Mouse (Mus musculus) intestine, embryonic 14.5 days (tissue): ENCODE results near the gene Apbb1. TPM values are rescaled to one million over a fixed set of nuclear protein-coding genes. Genes with fewer than 3 reads are reported as not detected.

ENCODE experiments used
- polyA plus RNA-seq: library from polyadenylated mRNA; unstranded; fragments of >200 nt; fragmentation: Nextera tagmentation; extraction: Ambion mirVana; gene quantifications from 2 replicates; pipeline ENCODE4 v1.2.1, GENCODE M21; 2014

Gene Apbb1
- polyA plus RNA-seq, 1 experiment from 2014 or later: 45.1 TPM

Other genes starting within 250 kb of the Apbb1 start
- gene Olfr690, start 247.5 kb downstream of the Apbb1 start, polyA plus RNA-seq: not detected in 2 replicates
- not detected in 2 replicates for gene Olfr691, start 239.4 kb downstream of the Apbb1 start, polyA plus RNA-seq
- not detected in 2 replicates for gene Olfr692, start 213.4 kb downstream of the Apbb1 start, polyA plus RNA-seq
- not detected in 2 replicates for gene Gm5901, start 206.6 kb downstream of the Apbb1 start, polyA plus RNA-seq
- gene Fam160a2, start 181.6 kb downstream of the Apbb1 start, polyA plus RNA-seq: 41.7 and 45.6 TPM in 2 replicates
- gene Cnga4, start 177.1 kb downstream of the Apbb1 start, polyA plus RNA-seq: not detected in 2 replicates
- gene Cckbr, start 155.9 kb downstream of the Apbb1 start, polyA plus RNA-seq: 0.11 and 0.34 TPM in 2 replicates
- gene Cavin3, start 99.4 kb downstream of the Apbb1 start, polyA plus RNA-seq: 96.0 and 96.7 TPM in 2 replicates
- 36.1 and 37.5 TPM in 2 replicates for gene Smpd1, start 27.3 kb downstream of the Apbb1 start, polyA plus RNA-seq
- 0.46 and 0.65 TPM in 2 replicates for gene Hpx, start 18.5 kb upstream of the Apbb1 start, polyA plus RNA-seq
- 25.0 and 27.2 TPM in 2 replicates for gene Trim3, start 51.9 kb upstream of the Apbb1 start, polyA plus RNA-seq
- gene Timm10b, start 58.4 kb upstream of the Apbb1 start, polyA plus RNA-seq: 213 and 215 TPM in 2 replicates
- 88.4 and 89.7 TPM in 2 replicates for gene Arfip2, start 58.8 kb upstream of the Apbb1 start, polyA plus RNA-seq
- 35.5 and 48.9 TPM in 2 replicates for gene Gm45799, start 58.9 kb upstream of the Apbb1 start, polyA plus RNA-seq
- 1.8 and 2.0 TPM in 2 replicates for gene Dnhd1, start 69.2 kb upstream of the Apbb1 start, polyA plus RNA-seq
- 353 and 396 TPM in 2 replicates for gene Ilk, start 154.9 kb upstream of the Apbb1 start, polyA plus RNA-seq
- gene Rrp8, start 155.7 kb upstream of the Apbb1 start, polyA plus RNA-seq: 36.7 and 41.8 TPM in 2 replicates
- 163 and 185 TPM in 2 replicates for gene Taf10, start 162.7 kb upstream of the Apbb1 start, polyA plus RNA-seq
- 74.1 and 85.8 TPM in 2 replicates for gene Tpp1, start 170.6 kb upstream of the Apbb1 start, polyA plus RNA-seq
- 17.5 and 18.7 TPM in 2 replicates for gene Dchs1, start 206.0 kb upstream of the Apbb1 start, polyA plus RNA-seq
- gene Mrpl17, start 229.4 kb upstream of the Apbb1 start, polyA plus RNA-seq: 379 and 393 TPM in 2 replicates